Mouse (Mus musculus) neural tube, embryonic 11.5 days (tissue): ENCODE data around the gene Vps13d. TPM values are rescaled to one million over a fixed set of nuclear protein-coding genes. Genes with fewer than 3 reads are reported as not detected.

ENCODE experiments used
- ATAC-seq: fragments of 200-750 bp; cut with Nextera tagmentation; 2 replicates; pipeline ENCODE4 v1.8.0; 2017; ENCODE audit warnings: moderate number of reproducible peaks, mild to moderate bottlenecking, moderate TSS enrichment, moderate library complexity; ENCODE audit not compliant: insufficient read depth, low FRiP score, low TSS enrichment
- DNase-seq: peaks from one replicate; pipeline ENCODE4 v3.0.0-alpha.2; 2015; ENCODE audit warnings: low spot score
- H3K27ac ChIP-seq: fragments of 300-500 bp; sonication (generic); 2 replicates; pipeline ENCODE4 v1.5.1; 2014; ENCODE audit warnings: low read depth, mild to moderate bottlenecking, low read length
- H3K27me3 ChIP-seq: fragments of 300-500 bp; sonication (generic); 2 replicates; pipeline ENCODE4 v1.6.1; 2014; ENCODE audit warnings: mild to moderate bottlenecking, low read length, mixed read lengths; ENCODE audit not compliant: control insufficient read depth, insufficient read depth
- H3K36me3 ChIP-seq: fragments of 300-500 bp; sonication (generic); 2 replicates; pipeline ENCODE4 v1.6.1; 2014; ENCODE audit warnings: mild to moderate bottlenecking, low read length, moderate library complexity, mixed read lengths; ENCODE audit not compliant: control insufficient read depth, insufficient read depth
- H3K4me1 ChIP-seq: fragments of 300-500 bp; sonication (generic); 2 replicates; pipeline ENCODE4 v1.6.1; 2014; ENCODE audit warnings: low read length, mixed read lengths; ENCODE audit not compliant: control insufficient read depth, insufficient read depth
- H3K4me2 ChIP-seq: fragments of 300-500 bp; sonication (generic); 2 replicates; pipeline ENCODE4 v1.6.1; 2014; ENCODE audit warnings: low read depth, mild to moderate bottlenecking, moderate library complexity
- H3K4me3 ChIP-seq: fragments of 300-500 bp; sonication (generic); 2 replicates; pipeline ENCODE4 v1.5.1; 2014; ENCODE audit warnings: low read depth, low read length
- H3K9ac ChIP-seq: fragments of 300-500 bp; sonication (generic); 2 replicates; pipeline ENCODE4 v1.6.1; 2014; ENCODE audit warnings: mild to moderate bottlenecking, low read length
- H3K9me3 ChIP-seq: fragments of 300-500 bp; sonication (generic); 2 replicates; pipeline ENCODE4 v1.6.1; 2016; ENCODE audit warnings: low read length; ENCODE audit not compliant: control insufficient read depth
- WGBS: fragments of 180-500 bp; shearing (Covaris S2); extraction: QIAGEN DNeasy Blood & Tissue Kit; methylation state at CpG from one replicate; pipeline ENCODE4 v1.1.7; 2014; 5-methylcytosine and 5-hydroxymethylcytosine counted together
- polyA plus RNA-seq: library from polyadenylated mRNA; unstranded; fragments of >200 nt; fragmentation: Nextera tagmentation; extraction: Ambion mirVana; gene quantifications from 2 replicates; pipeline ENCODE4 v1.2.1, GENCODE M21; 2014

Vps13d gene
- polyA plus RNA-seq, 1 experiment from 2014 or later, result 14.3 TPM

- H3K9ac ChIP-seq, result no peak overlapping the region
- H3K4me2 ChIP-seq, result no peak overlapping the region
- H3K4me3 ChIP-seq, result no peak overlapping the region
- H3K4me1 ChIP-seq, result no peaks in the 10 kb centered on the region
- no peaks in the 10 kb centered on the region for H3K36me3 ChIP-seq
- ATAC-seq, result no peak
- H3K27ac ChIP-seq, result no peak overlapping the region
- 85% methylated on average over 4 of the region's 4 CpGs for WGBS
- H3K27me3 ChIP-seq, result no peaks in the 10 kb centered on the region
- H3K9me3 ChIP-seq, result no peaks in the 10 kb centered on the region
- DNase-seq, result no peak
These were observed 237.6 kb downstream of the Vps13d start for GRCm38 (mm10) chr4:144957186-144957585.

GRCm38 (mm10) chr4:144956293-144956692 is 238.5 kb downstream of the Vps13d start:
- Histone ChIP-seq H3K27me3 (no peaks in the 10 kb centered on the region), H3K9ac (no peak overlapping the region), H3K27ac (no peak overlapping the region), H3K36me3 (no peaks in the 10 kb centered on the region), H3K4me3 (no peak overlapping the region), H3K4me2 (no peak overlapping the region), H3K9me3 (no peaks in the 10 kb centered on the region), H3K4me1 (no peaks in the 10 kb centered on the region)
- DNase-seq, result no peak
- WGBS, result 77% methylated on average over 1 of the region's 1 CpGs
- ATAC-seq, result no peak

GRCm38 (mm10) chr4:144955863-144956262 is 238.9 kb downstream of the Vps13d start:
- Histone ChIP-seq H3K4me2 (no peak overlapping the region), H3K36me3 (no peaks in the 10 kb centered on the region), H3K27me3 (no peaks in the 10 kb centered on the region), H3K27ac (no peak overlapping the region), H3K9ac (no peak overlapping the region), H3K4me1 (no peaks in the 10 kb centered on the region), H3K4me3 (no peak overlapping the region), H3K9me3 (no peaks in the 10 kb centered on the region)
- 81% methylated on average over 1 of the region's 1 CpGs for WGBS
- DNase-seq (no peak), ATAC-seq (no peak)

GRCm38 (mm10) chr4:144953421-144953820 is 241.4 kb downstream of the Vps13d start:
- WGBS, result 93% methylated on average over 1 of the region's 1 CpGs
- DNase-seq (no peak), ATAC-seq (no peak)
- Histone ChIP-seq H3K9ac (no peak overlapping the region), H3K36me3 (no peaks in the 10 kb centered on the region), H3K4me3 (no peak overlapping the region), H3K4me2 (no peak overlapping the region), H3K4me1 (peaks cover 10% of the 10 kb centered on the region), H3K9me3 (no peaks in the 10 kb centered on the region), H3K27me3 (no peaks in the 10 kb centered on the region), H3K27ac (no peak overlapping the region)

- H3K4me2 ChIP-seq, result no peak overlapping the region
- H3K27ac ChIP-seq, result no peak overlapping the region
- no peak for DNase-seq
- H3K27me3 ChIP-seq, result no peaks in the 10 kb centered on the region
- 86% methylated on average over 7 of the region's 7 CpGs for WGBS
- H3K9me3 ChIP-seq, result no peaks in the 10 kb centered on the region
- H3K9ac ChIP-seq, result no peak overlapping the region
- no peaks in the 10 kb centered on the region for H3K36me3 ChIP-seq
- peaks cover 10% of the 10 kb centered on the region for H3K4me1 ChIP-seq
- ATAC-seq, result no peak
- H3K4me3 ChIP-seq, result no peak overlapping the region
These were observed 242.9 kb downstream of the Vps13d start for GRCm38 (mm10) chr4:144951859-144952258.

- Histone ChIP-seq H3K27ac (no peak overlapping the region), H3K4me1 (peaks cover 10% of the 10 kb centered on the region), H3K36me3 (no peaks in the 10 kb centered on the region), H3K4me2 (no peak overlapping the region), H3K9ac (no peak overlapping the region), H3K27me3 (no peaks in the 10 kb centered on the region), H3K9me3 (no peaks in the 10 kb centered on the region), H3K4me3 (no peak overlapping the region)
- no peak for ATAC-seq
- 92% methylated on average over 3 of the region's 3 CpGs for WGBS
- no peak for DNase-seq
These were observed 243.9 kb downstream of the Vps13d start for GRCm38 (mm10) chr4:144950883-144951282.

GRCm38 (mm10) chr4:144950327-144950711 is 244.5 kb downstream of the Vps13d start:
- no peak overlapping the region for H3K9ac ChIP-seq
- no peak overlapping the region for H3K27ac ChIP-seq
- H3K4me3 ChIP-seq, result no peak overlapping the region
- no peak for DNase-seq
- H3K4me1 ChIP-seq, result peaks cover 10% of the 10 kb centered on the region
- H3K36me3 ChIP-seq, result no peaks in the 10 kb centered on the region
- no peak overlapping the region for H3K4me2 ChIP-seq
- no peak for ATAC-seq
- no peaks in the 10 kb centered on the region for H3K27me3 ChIP-seq
- 71% methylated on average over 3 of the region's 3 CpGs for WGBS
- H3K9me3 ChIP-seq, result no peaks in the 10 kb centered on the region

GRCm38 (mm10) chr4:144949441-144950326 is 245.1 kb downstream of the Vps13d start:
- 3% methylated on average over 9 of the region's 9 CpGs for WGBS
- ATAC-seq, result peak; percentile 81
- peaks cover 10% of the 10 kb centered on the region for H3K4me1 ChIP-seq
- H3K27me3 ChIP-seq, result no peaks in the 10 kb centered on the region
- H3K4me2 ChIP-seq, result no peak overlapping the region
- H3K36me3 ChIP-seq, result no peaks in the 10 kb centered on the region
- no peak overlapping the region for H3K4me3 ChIP-seq
- peak overlapping the region; percentile 69 for H3K27ac ChIP-seq
- peak; percentile 78 for DNase-seq
- H3K9me3 ChIP-seq, result no peaks in the 10 kb centered on the region
- H3K9ac ChIP-seq, result no peak overlapping the region

GRCm38 (mm10) chr4:144947738-144948390 is 246.9 kb downstream of the Vps13d start:
- peaks cover 10% of the 10 kb centered on the region for H3K4me1 ChIP-seq
- H3K27me3 ChIP-seq, result no peaks in the 10 kb centered on the region
- H3K9ac ChIP-seq, result no peak overlapping the region
- ATAC-seq (no peak), DNase-seq (no peak)
- no peaks in the 10 kb centered on the region for H3K9me3 ChIP-seq
- WGBS, result 49% methylated on average over 6 of the region's 6 CpGs
- H3K36me3 ChIP-seq, result no peaks in the 10 kb centered on the region
- no peak overlapping the region for H3K4me2 ChIP-seq
- H3K4me3 ChIP-seq, result no peak overlapping the region
- no peak overlapping the region for H3K27ac ChIP-seq
